Mouse (Mus musculus): ENCODE data around the gene Hlcs.
A peak's percentile ranks its signal among the peaks of the same experiment; 100 is the strongest.

Hlcs gene

DNA sequence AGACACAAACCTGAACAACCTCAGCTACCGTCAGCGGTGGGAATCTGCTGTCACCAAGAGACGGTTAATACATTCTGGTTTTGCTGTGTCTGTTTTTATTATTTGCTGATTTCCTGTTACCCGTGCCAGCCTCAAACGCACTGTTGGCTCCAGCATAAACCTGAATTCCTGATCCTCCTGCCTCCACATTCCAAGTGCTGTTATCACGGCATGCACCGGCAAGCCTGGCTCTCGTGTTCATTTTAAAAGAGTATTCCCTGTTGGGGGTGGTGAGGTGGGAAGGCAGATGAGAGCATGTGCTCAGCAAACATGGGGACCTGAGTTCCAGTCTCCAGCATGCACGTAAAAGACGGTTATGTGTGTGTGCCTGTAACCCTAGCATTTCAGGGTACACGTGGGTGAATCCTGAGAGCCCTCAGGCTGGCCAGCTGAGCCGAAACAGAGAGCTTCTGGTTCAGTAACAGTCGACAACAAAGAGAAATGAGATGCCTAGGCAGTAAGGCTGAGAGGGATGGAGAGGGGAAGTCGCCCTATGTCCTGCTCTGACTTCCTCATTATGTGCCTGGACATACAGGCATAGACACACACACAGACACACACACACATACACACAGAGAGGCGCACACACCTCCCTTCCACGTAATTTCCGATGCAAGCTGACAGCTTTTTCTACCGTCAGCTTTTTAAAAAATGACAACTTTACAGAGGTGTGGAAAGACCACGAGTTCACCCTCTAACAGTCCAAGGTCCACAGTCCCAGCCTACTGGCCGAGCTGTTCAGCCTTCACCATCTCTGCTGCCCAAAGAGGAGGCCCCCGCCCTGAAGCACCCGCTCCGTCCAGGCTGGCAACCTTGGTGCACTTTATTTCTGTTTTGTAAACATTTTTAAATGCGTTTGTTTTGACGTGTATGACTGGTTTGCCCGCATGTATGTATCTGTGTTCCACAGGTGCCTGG lies 107.6 kb downstream of the Hlcs start:
- DNase-seq = peak; percentile 22 to 39

DNA sequence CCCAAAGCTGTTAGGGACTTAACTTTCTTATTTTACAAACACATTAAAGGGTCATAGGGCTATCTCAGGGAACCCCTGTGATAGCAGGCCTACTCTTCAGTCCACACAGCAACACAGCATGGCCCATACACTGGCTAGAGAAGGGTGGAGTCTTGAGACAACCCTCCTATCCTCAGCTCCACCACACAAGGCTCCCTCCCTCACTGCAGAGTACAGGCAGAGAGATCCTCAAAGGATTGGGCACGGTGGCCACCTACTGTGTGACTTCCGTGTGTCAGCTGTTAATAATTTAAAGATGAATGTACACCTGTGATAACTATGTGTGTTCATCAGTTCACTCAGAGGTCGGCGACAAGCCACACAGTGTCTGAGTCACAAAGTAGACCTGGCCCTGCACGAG lies 112.0 kb downstream of the Hlcs start:
- DNase-seq = no peak

DNA sequence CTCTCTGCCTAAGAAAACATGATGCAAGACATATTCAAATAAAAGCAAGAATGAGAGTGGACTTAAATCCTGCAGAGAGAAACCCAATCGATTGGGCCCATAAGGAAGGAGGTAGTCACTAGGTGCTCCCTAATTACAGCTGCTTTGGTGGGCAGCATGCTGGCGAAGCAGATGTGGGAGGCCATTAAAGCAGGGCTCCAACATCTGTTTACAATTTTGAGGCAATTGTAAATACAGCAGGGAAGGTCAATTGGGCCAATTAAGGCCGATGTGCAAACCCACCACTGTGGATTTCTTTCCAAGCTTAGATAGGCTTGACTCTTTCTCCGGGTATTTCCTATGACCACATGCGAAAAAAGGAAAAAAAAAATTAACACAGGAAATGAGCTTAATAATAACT lies 117.5 kb downstream of the Hlcs start:
- no peak for DNase-seq

DNA sequence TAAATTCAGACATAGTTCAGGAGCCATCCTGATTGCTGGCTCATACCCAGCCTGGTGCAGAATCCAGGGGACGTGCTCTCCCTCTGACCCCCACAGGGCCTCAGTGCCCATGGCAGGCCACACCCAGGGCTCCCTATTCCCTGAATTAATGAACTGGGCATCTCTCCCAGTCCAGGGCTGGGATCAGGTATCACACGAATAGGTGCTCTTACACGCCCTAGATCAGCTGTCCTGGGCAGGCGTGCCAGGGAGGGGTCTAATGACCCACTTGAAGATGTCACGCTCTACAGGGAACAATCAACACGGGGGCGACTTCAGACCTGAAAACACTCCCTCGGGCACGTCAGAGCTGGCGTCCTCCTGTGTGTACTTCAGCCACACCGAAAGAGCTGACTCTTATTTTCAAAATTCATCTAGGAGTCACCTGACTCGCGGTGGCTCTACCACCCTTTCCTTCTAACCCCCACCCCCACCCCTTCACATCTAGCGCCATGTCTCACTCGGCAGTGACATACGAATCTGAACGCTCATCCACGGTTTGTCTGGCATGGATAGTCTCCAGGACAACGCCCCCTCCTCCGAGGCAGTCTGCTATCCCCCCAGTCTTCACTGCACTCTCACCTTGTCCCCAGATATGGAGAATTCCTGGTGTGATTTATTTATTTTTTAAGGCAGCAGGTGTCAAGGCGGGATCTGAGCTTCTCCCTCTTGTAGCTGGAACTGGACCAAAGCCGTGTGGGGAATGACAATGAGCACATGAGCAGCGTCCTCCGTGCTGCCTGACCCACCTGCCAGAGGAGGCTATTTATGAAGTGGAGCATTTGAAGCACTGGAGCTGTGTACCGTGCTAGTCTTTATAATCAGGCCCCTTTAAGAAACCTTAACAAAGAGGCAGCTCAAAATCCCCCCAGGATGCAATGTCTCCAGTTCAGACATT lies 121.7 kb downstream of the Hlcs start:
- peak in 1 of 2 experiments; percentile 12 for DNase-seq

DNA sequence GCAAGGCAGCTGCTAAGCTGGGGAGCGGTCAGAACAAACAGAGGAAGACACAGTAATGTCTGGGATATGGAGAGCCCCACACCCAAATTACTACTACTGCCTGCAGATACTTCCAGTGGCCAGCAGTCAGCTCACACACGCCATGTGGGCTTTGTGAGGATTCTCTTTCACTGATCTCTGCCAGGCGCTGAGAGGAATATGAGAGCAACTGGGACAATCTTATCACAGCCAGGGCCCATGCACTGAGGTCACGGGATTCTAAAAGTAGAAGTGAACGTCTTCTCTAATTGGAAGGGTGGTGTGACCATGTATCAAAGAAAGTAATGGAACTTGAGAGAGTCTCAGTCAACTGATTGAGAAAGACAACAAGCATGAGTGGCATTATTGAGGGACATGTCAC lies 123.1 kb downstream of the Hlcs start:
- no peak for DNase-seq

DNA sequence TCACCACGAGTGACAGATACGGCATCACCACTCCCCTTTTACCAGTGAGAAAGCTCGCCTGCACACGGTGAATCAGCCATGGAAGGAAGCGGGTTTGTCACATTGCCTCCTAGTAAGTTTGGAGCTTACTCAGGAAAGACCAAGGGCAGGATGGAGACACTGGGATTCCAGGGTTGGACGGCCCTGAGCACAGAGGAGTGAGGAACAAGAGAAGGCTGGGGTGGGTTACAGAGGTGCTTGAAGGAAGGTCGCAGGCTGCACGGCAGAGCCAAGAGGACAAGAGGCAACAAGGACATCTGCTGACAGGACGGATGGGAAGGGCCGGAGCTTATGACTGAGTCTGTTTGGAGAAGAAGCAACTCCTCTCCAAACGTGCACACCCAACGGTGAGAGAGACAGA lies 126.8 kb downstream of the Hlcs start:
- no peak for DNase-seq

DNA sequence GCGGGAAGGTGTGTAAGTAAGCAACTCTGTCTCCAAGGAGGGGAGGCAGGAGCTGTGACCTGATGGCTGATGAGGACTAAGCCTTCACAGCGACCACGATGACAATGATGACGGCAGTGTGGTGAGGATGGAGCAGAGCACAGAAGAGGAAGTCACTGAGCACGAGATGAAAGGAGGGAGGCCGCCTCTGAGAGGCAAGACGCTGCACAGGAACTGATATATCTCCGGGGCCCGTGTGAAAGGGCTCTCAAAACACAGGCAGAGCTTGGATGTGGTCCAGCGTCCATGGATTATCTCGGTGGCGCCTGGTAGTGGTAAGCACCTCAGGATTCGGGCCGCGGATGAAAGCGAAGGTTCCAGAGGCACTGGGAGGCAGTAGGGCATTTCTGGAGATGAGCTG lies 127.9 kb downstream of the Hlcs start:
- DNase-seq = no peak

DNA sequence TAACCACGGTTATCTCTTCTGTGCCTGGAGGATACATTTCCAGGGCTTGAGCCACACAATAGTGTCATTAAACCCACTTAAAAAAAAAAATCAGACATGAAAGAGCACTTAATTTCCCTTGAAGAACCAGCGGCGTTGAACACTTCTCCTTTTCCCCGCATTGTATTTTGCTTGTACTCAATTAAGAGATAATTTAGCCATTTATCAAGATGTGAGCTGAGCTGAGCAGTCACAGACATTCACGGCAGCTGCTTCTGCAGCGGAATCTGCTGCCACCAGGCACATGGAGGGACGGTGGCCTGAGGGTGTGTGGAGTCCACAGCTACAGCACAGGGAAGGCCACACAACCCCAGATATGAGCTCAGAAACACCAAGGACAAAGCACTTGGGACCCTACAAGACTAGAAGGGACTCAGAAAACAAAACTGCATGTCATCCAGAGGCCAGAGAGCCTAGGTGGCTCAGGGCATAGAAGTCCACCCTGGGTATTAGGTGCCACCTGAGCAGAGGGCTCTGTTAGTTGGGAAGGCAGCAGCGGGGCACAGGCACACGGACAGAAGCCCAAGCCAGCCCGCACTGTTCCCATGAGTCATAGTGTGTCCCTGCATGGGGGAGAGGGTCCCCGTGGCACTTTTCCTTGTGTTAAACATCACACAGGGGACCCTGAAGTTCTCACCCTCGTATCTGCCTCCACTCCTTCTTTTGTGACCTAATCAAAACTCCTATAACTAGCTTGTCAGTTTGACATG lies 133.1 kb downstream of the Hlcs start:
- no peak for DNase-seq

DNA sequence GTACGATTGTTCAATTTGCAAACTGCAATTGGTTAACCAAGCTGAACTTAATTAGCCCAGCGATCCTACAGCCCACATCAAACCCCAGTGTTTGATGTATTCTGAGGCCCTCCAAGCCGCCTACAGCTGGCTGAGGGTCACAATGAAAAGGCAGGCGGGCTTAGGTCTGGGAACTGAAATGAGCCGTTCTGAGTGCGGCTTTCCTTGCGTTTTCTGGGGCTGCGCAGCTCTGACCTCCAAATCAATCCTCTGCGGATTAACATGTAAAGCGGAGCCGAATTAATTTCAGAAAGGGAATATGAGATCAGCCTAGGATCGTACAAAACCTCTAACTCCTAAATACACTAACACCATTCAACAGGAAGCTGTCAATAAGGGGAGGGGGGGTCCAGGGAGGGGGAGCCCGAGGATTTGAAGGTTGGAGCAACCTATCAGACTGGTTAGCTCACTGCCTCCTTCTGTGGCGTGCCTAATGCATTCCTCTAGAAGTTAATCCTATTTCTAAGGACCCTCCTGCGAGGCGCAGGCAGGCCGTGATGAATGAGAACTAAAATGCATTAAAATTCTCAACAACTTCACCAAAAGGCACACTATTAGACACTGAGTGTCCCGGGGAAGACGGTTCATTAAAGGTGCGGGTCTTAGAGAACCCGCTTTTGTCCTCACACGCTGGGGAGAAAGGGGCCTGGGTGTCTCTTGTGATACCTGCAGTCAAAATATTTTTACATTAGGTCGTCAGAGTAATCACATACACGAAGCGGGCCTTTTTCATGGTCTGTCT lies 133.8 kb downstream of the Hlcs start:
- no peak for DNase-seq

DNA sequence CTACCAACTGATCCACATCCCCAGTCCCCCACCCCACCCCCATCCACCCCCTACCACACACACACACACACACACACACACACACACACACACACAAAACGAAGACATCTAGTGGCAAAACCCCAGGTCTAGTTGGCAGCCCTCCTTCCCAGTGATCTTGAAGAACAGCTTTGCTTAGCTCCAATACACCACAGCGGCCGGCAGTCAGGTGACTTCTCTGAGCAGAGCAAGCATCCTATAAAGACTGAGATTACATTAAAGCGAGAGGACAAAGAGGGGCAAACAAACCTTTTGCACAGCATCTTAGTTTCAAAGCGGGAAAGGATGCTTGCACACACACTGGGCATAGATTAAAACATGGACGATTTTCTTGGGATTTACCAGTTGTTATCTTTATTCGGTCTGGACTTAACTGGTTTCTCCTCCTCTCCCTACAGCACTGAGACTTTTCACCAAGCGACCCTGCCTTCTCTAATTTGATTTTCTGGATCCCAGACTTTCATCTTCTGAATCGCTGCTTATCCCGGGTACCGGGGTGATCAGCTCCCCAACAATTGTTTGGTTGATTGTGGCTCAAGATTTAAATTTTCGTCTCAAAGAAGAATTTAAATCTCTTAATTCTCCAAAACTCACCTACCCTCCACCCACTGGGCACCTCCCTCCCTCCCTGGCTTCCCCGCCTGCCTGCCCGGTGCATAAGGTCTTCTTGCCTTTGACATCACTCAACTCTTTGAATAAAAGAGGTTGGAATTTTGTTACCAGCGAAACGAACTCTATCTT lies 134.7 kb downstream of the Hlcs start:
- DNase-seq = no peak

DNA sequence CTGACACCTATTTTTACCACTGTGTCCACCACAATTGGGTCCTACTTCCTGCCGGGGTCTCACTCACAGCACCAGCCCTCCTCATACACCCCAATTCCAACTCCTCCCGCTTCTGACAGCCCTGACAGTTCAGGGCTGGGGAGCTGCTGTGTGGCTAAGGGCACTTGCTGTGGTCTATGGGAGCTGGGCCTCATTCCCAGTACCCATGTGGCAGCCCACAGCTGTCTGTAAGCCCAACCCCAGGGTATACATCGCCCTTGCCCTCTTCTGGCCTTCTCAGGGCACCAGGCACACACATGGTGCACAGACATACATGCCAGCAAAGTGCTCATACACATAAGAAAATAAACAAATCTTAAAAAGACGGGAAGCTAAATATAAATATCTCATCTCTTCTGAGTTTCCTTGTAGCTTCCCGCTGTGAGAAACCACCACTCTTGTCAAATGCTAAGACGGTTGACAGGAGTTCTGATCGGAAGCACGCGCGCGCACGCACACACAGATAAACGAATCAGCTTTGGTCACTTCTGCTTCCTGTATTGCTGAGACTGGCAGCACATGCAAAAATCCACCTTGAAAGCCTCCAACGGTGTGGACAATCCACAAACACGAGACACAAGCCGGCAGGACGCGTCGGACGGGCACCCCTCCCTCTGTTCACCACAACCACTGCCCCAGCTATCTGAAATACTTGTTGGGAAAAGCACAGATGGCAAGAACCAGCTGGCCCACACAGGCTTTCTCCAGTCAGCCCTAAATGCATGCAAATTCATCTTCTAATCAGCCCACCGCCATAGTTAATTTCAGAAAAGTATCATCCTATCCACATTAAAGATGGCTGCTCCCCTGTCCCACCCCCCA lies 136.1 kb downstream of the Hlcs start:
- no peak for DNase-seq

DNA sequence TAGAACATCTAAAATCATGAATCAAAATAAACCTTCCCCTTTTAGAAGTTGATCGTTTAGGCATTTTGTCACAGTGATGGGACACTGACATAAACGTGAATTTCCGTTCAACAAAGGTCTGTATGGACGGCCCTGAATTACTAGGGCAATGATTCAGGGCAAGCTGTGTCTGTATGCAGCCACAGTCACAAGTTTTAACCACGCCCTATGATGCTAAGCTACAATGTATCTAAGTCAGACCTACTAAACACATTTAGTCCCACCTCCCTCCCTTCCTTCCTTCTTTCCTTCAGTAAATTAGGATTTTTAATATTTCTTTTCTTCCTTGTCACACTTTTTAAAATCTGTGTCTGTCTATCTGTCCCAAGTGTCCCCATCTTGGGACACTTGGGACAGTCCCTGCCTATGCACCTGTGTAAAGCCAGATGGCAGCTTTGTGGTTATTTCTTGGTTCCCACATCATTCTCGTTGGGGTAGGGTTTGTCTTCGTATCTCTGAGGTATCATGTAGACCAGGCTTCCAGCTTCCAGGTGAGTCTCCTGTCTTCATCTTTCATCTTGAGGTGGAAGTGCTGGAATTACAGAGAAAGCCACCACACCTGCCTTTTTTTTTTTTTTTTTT lies 137.9 kb downstream of the Hlcs start:
- no peak for DNase-seq

DNA sequence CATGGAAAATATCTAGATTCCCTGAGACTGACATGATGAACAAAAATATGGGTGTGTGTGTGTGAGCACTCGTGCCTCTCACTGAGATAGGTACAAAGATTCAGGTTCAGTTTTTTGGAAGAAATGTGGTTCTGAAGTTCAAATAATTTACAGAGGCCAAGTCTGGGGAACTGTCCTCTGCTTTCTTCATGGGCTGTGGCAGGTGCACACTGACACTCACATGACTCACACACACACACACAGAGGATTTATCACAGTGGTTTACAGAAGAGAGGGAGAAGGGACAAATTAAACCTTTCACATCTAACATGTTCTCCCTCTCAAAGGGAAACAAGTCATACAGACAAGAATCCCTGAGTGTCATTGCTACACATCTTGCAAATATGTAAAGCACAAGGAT lies 140.0 kb downstream of the Hlcs start:
- no peak for DNase-seq

DNA sequence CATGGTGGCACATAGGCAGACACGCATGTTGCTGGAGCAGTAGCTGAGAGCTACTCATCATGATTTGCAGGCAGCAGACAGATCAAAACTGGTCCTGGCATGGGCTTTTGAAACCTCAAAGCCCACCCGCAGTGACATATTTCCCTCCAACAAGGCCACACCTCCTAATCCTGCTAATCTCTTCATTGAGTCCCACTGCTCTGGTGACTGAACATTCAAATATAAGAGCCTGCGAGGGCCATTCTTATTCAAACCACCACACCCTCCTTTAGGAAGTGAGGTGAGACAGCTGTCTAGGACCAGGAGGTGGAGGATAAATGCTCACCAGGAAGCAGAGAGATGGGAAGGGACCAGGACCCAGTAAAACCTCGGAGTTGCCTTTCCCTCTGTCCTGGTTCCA lies 143.2 kb downstream of the Hlcs start:
- DNase-seq = no peak

DNA sequence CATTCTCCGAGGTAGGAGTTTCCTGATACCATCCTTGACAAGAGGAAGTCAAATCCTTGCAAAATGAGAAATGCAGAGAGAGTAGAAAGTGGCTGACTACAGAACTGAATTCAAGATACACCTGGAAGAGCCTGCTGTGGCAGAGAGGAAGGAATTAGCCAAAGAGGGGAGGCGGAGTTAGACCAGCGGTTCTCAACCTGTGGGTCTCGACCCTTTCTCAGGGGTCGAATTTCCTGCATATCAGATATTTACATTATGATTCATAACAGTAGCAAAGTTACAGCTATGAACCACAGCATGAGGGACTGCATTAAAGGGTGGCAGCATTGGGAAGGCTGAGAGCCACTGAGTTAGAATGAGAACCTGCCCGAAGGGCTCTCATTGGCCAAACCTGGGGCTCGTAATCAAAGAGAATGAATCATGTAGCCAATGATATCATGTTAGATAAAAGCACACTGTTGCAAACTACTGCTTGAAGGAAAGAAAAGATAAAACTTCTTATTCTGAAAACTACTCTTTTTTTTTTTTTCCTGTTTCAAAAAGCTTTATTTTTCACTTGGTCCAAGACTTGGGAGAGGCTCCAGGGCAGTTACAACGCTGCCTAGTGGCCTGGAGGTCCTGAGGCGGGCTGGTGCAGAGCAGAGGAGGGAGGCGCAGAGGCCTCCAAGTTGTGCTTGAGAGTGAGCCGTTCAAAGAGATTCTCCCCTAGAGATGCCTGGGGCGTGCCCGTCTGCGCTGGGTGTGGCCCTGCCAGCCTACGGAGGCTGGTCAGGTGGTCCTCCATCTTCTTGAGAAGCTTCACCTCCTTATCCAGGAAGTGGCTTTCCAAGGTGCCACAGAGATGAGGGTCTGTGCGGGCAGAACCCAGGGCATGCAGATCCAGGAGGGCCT lies 144.5 kb downstream of the Hlcs start:
- DNase-seq = no peak

DNA sequence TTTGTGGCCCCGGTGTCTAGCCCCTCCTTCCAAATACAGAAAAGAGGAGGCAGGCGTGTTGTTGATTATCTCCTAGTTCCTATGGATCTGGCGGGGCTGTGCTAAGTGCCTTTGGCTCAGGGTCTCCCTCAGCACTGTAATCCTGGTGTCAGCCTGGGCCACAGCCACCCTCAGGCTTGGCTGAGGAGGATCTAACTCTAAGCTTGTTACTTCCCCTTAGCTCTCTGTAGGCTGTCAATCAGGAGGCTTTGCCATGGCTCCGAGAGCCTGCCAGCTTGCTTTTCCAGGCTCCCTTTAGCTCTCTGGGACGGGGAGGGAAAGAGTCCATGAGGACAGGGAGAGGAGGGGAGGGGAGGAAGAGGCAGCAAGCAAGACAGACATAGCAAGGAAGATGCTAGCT lies 148.4 kb downstream of the Hlcs start:
- no peak for DNase-seq

DNA sequence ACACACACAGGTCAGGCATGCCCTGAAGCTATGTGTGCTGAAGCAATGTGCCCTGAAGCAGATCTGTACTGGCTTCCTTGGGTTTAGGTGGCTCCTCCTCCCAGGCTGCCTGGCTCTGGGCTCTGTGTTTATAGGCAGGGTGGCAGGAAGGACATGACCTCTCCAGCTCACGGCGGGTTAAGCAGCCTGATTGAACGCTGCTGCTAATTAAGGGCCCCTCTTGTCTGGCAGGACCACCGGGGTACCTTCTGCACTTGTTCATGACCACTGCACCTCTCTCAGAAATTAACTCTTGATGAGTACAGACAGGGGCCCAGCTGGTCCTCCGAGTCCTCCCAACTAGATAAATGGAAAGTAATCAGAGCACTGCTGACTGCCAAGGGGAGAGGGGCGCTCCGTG lies 149.1 kb downstream of the Hlcs start:
- peak in 1 of 2 experiments; percentile 9 for DNase-seq

DNA sequence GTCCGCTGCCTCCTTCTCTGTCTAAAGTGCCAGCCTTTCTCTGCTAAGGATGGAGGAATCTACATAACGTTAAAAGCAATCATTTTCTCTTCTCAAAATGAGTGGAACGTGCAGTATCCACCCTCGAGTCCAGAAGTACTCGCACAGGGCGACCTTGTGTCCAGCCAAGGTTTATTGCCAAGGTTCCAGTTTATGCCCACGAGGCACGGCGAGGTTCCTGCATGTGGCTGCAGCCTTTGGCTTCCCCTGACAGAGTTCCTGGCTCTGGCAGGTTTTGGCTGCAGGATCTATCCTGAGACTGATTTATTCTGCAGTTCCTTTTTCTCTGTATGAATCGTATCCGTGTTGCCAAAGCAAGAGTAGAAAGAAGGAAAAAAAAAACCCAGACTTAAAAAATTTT lies 150.3 kb downstream of the Hlcs start:
- DNase-seq = peak; percentile 60 to 65

DNA sequence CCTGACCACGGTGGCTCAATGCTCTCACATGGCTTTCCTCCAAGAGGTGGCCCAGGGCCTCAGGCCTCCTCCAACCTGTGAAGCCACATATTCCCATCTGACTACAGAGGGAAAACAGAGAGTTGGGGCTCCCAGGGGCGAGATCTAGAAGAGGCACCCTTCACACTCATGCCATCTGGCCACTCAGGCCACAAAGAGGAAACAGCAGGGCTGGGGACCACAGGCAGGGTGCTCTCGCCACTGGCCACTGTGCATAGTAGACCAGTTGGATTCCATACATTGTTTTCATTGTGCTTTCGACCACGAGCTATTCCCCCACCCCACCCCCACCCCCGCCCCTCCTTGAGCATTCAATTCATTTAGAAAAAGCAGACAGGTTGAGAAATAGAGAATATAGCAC lies 151.4 kb downstream of the Hlcs start:
- no peak for DNase-seq
